Mouse (Mus musculus) bone marrow, adult 2 months (tissue): ENCODE results near the gene Gm45021. TPM values are rescaled to one million over a fixed set of nuclear protein-coding genes. Genes with fewer than 3 reads are reported as not detected.

ENCODE experiments used
- H3K27ac ChIP-seq: fragments of 200-500 bp; 2 replicates; pipeline ENCODE4 v1.5.1; 2012; ENCODE audit warnings: low read depth, mild to moderate bottlenecking, control low read depth, inconsistent platforms, low read length; ENCODE audit not compliant: control insufficient read depth, poor library complexity, insufficient read depth
- H3K4me1 ChIP-seq: fragments of 200-500 bp; 2 replicates; pipeline ENCODE4 v1.6.1; 2011; ENCODE audit warnings: low read length; ENCODE audit not compliant: control insufficient read depth, insufficient read depth
- H3K4me3 ChIP-seq: fragments of 200-500 bp; replicated peaks from 2 replicates; pipeline ENCODE3; 2011; ENCODE audit warnings: mild to moderate bottlenecking, low read depth, low read length, control low read depth; ENCODE audit not compliant: control insufficient read depth
- CTCF ChIP-seq: fragments of 200-500 bp; IDR thresholded peaks from 2 replicates; pipeline ENCODE4 v1.5.1; 2011; ENCODE audit warnings: low read length, control low read depth; ENCODE audit not compliant: control insufficient read depth, insufficient read depth
- POLR2A ChIP-seq: fragments of 200-500 bp; IDR thresholded peaks from 2 replicates; pipeline ENCODE4 v1.6.1; 2011; ENCODE audit warnings: low read depth, mild to moderate bottlenecking, control low read depth, low read length, borderline replicate concordance; ENCODE audit not compliant: control insufficient read depth
- WGBS: fragments of 180-500 bp; shearing (Covaris S2); methylation state at CpG from one replicate; pipeline ENCODE4 v1.1.7; 2018; 5-methylcytosine and 5-hydroxymethylcytosine counted together
- polyA plus RNA-seq: library from polyadenylated mRNA; stranded (reverse); fragments of >200 nt; gene quantifications from 2 replicates; pipeline ENCODE4 v1.2.4, GENCODE M21; 2011; ENCODE audit warnings: low replicate concordance; ENCODE audit not compliant: missing spikeins, insufficient read depth, insufficient read length

Gm45021 gene
- polyA plus RNA-seq, 1 experiment = not detected

GRCm38 (mm10) chr6:48596545-48597232, 7.3 kb downstream of the Gm45021 start:
- 92% methylated on average over 45 of the region's 45 CpGs for WGBS
- no peak overlapping the region for H3K27ac ChIP-seq
- H3K4me3 ChIP-seq = no peak overlapping the region
- TF ChIP-seq CTCF = no peak
- TF ChIP-seq POLR2A = no peak
- H3K4me1 ChIP-seq = peaks cover 1% of the 10 kb centered on the region

DNA sequence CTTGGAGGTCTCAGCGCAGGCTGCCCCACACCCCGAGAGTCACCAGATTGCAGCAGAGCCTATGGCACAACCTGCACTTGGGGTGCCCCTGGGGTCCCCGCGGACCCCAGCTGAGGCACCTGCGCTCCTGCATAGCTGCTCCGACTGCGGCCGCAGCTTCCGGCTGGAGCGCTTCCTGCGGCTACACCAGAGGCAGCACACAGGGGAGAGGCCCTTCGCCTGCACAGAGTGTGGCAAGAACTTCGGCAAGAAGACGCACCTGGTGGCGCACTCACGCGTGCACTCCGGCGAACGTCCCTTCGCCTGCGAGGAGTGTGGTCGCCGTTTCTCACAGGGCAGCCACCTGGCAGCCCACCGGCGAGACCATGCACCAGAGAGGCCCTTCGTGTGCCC, 7.8 kb downstream of the Gm45021 start:
- 95% methylated on average over 27 of the region's 27 CpGs for WGBS
- Histone ChIP-seq H3K27ac (no peak overlapping the region), H3K4me1 (peaks cover 1% of the 10 kb centered on the region), H3K4me3 (no peak overlapping the region)
- TF ChIP-seq POLR2A (no peak), CTCF (no peak)

GRCm38 (mm10) chr6:48600594-48600993, 11.2 kb downstream of the Gm45021 start:
- Histone ChIP-seq H3K4me3 (no peak overlapping the region), H3K4me1 (peaks cover 1% of the 10 kb centered on the region; the same call in 1 of the 2 replicates), H3K27ac (no peak overlapping the region)
- WGBS = 75% methylated on average over 1 of the region's 1 CpGs
- TF ChIP-seq POLR2A (no peak), CTCF (no peak)

- Histone ChIP-seq H3K27ac (no peak within 1 kb of the TSS), H3K4me3 (peak within 1 kb of the TSS; percentile 81), H3K4me1 (peaks cover 1% of the 10 kb centered on the region; the same call in 1 of the 2 replicates)
- WGBS = 5% methylated on average over 42 of the region's 42 CpGs
- TF ChIP-seq POLR2A = peak; percentile 36; the same call in 1 of the 2 replicates
- no peak for TF ChIP-seq CTCF
Measured at GRCm38 (mm10) chr6:48601271-48602079, 12.1 kb downstream of the Gm45021 start, which contains the start of gene Zfp775. TSS of gene Zfp775 (plus strand) at chr6:48602063.

DNA sequence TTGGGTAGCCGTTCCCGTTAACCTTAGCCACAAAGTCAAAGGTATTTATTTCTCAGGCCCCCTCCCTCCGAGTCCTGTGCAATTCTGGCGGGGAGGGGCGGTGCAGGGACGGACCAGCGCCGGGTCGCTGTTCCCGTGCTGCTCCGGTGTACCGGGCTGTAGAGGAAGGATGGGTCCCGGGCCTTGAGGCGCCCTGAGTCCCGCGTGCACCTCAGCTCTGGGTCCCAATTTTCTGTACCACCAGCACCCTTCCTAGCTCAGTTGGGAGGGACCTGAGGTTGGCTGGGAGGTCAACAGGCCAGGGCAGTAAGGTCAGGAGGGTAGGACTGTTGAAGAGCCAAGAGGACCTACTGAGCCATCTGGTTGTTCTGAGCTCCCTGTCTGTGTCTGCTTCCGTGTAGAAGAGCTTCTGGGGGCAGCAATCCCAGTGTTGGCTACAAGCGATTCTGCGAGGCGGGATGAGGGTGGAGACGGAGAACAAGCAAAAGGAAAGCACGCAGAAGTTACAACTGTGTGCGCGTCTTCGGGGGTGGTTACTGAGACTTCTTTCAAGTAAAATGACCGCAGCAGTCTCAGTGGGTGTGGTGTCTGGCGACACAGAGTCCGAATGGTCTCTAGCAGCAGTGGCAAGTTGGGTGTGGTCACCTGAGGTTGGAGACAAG, 12.8 kb downstream of the Gm45021 start:
- 1% methylated on average over 28 of the region's 28 CpGs for WGBS
- no peak for TF ChIP-seq POLR2A
- no peak for TF ChIP-seq CTCF
- Histone ChIP-seq H3K4me1 (peaks cover 1% of the 10 kb centered on the region; the same call in 1 of the 2 replicates), H3K4me3 (peak overlapping the region; percentile 81), H3K27ac (no peak overlapping the region)

DNA sequence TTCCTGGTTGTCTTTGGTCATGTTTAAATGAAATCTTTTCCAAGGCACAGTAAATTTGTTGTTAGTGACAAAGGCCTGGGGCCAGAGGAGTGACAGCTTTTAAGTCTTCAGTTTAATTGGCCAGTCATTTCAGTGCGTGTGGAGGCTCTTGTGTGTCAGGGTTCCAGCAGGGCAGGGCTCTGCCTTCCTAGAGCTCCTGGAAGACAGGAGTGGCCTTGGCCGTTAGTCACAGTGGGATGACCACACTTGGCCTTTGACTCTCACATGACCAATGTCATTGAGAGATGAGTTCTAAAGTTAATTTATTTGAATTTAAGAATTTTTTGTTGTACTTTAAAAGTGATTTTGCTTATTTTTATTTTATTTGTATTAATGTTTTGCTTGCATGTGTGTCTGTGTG, 18.7 kb downstream of the Gm45021 start:
- no peak overlapping the region for H3K27ac ChIP-seq
- WGBS = 79% methylated on average over 2 of the region's 2 CpGs
- no peak overlapping the region for H3K4me3 ChIP-seq
- TF ChIP-seq CTCF (no peak), POLR2A (no peak)
- H3K4me1 ChIP-seq = no peaks in the 10 kb centered on the region

DNA sequence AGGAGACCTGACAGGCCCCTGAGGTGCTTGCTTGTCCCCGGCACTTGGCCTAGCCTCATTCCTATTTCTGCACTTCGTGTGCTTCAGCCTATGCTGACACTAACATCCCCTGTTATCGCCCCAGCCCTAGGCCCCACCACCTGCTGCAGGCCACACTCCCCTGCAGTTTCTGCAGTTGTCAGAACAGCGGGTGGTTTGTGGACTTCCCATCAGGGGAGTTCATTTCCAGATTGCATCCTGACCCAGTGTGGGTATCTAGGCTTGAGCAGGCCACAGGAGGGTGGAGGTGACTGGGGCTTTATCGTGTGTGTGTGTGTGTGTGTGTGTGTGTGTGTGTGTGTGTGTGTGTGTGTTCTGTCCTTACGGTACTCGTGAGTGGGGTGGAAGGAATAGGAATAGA, 20.1 kb downstream of the Gm45021 start:
- no peak overlapping the region for H3K4me3 ChIP-seq
- WGBS = 42% methylated on average over 7 of the region's 7 CpGs
- no peaks in the 10 kb centered on the region for H3K4me1 ChIP-seq
- TF ChIP-seq CTCF (no peak), POLR2A (no peak)
- H3K27ac ChIP-seq = no peak overlapping the region

GRCm38 (mm10) chr6:48610657-48611056, 21.2 kb downstream of the Gm45021 start:
- WGBS = 82% methylated on average over 3 of the region's 3 CpGs
- Histone ChIP-seq H3K4me1 (no peaks in the 10 kb centered on the region), H3K4me3 (no peak overlapping the region), H3K27ac (no peak overlapping the region)
- TF ChIP-seq POLR2A (no peak), CTCF (no peak)
